Mouse (Mus musculus) naive thymus-derived CD4-positive, alpha-beta T cell, adult 2 months (primary cell): ENCODE results near the gene Cmtr2.

Experiments used
- DNase-seq: peaks from one replicate; pipeline ENCODE4 v3.0.0-alpha.2; 2011; ENCODE audit warnings: low read depth

Cmtr2 gene

GRCm38 (mm10) chr8:110265796-110266305, 50.4 kb downstream of the Cmtr2 start:
- no peak for DNase-seq

GRCm38 (mm10) chr8:110266741-110267140, 51.3 kb downstream of the Cmtr2 start, which contains the start of gene Hydin:
Gene Hydin, plus strand, starts transcription at chr8:110266977.
- DNase-seq, result no peak

- no peak for DNase-seq
Observed at GRCm38 (mm10) chr8:110267268-110267667, 51.8 kb downstream of the Cmtr2 start.

- no peak for DNase-seq
Observed at GRCm38 (mm10) chr8:110270659-110271058, 55.2 kb downstream of the Cmtr2 start.

DNA sequence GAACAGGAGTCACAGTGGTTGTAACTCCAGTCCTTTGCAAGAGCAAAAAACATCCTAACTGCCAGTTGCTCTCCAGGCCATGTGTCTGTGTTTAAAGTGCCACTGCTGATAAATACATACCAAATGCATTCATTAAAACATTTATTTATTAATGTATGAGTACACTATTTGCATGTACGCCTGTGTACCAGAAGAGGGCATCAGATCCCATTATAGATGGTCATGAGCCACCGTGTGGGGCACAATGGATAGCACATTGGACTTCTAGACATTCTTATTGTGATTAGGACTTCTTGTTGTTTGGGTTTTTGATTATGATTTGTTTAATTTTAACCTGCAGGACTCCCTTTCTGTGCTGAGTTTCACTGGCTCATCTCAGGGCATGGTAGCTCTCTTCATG, 57.9 kb downstream of the Cmtr2 start:
- no peak for DNase-seq
